Mouse (Mus musculus) right cerebral cortex, adult 18-20 months (tissue): ENCODE measurements around the gene Acaa1a.

ENCODE experiments used
- DNase-seq: peaks from one replicate; pipeline ENCODE4 v3.0.0; 2022; ENCODE audit warnings: mixed read lengths

The Acaa1a gene

DNA sequence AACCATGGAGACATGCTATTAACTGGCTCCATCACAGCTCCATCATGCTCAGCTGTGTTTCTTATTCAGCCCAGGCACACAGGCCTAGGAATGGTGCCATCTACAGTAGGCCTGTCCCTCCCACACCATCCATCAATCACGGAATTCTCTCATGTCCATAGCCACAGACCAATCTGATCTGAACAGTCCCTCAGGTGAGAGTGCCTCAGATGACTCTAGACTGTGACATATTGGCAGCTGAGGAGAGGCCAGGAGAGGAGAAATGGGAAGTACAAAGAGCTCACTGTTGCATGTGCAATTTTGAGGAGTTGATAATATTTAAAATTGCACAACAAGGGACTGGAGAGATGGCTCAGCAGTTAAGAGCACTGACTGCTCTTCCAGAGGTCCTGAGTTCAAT, 55.3 kb downstream of the Acaa1a start:
- no peak for DNase-seq
